Mouse (Mus musculus) lung, adult 2 months (tissue): ENCODE data around the gene Apom. TPM values are rescaled to one million over a fixed set of nuclear protein-coding genes. Genes with fewer than 3 reads are reported as not detected.
"Not testable (repeated sequence)": the region's sequence is repeated elsewhere in the genome, so short reads cannot be mapped to it uniquely, and the experiment has no call there.

Source experiments
- DNase-seq: peaks from one replicate; pipeline ENCODE4 v3.0.0; 2022
- H3K4me1 ChIP-seq: fragments of 200-500 bp; 2 replicates; pipeline ENCODE4 v1.6.1; 2011; ENCODE audit warnings: low read length; ENCODE audit not compliant: control insufficient read depth, insufficient read depth
- H3K4me3 ChIP-seq: fragments of 200-500 bp; replicated peaks from 2 replicates; pipeline ENCODE3; 2011; ENCODE audit warnings: low read depth, mild to moderate bottlenecking, control low read depth, low read length; ENCODE audit errors: extremely low read depth
- CTCF ChIP-seq: fragments of 200-500 bp; IDR thresholded peaks from 2 replicates; pipeline ENCODE4 v1.5.1; 2011; ENCODE audit warnings: mild to moderate bottlenecking, low read length, control low read depth; ENCODE audit not compliant: insufficient read depth
- POLR2A ChIP-seq: fragments of 200-500 bp; IDR thresholded peaks from 2 replicates; pipeline ENCODE4 v1.6.1; 2011; ENCODE audit warnings: low read depth, mild to moderate bottlenecking, control low read depth, low read length, borderline replicate concordance; ENCODE audit errors: extremely low read depth
- WGBS: fragments of 180-500 bp; shearing (Covaris S2); methylation state at CpG from one replicate; pipeline ENCODE4 v1.1.7; 2018; 5-methylcytosine and 5-hydroxymethylcytosine counted together
- polyA plus RNA-seq: library from polyadenylated mRNA; depleted of rRNA; stranded (reverse); fragments of >200 nt; gene quantifications from 2 replicates; pipeline ENCODE4 v1.2.3, GENCODE M21; 2012

Gene Apom
- polyA plus RNA-seq, 1 experiment: 0.12 TPM

DNA sequence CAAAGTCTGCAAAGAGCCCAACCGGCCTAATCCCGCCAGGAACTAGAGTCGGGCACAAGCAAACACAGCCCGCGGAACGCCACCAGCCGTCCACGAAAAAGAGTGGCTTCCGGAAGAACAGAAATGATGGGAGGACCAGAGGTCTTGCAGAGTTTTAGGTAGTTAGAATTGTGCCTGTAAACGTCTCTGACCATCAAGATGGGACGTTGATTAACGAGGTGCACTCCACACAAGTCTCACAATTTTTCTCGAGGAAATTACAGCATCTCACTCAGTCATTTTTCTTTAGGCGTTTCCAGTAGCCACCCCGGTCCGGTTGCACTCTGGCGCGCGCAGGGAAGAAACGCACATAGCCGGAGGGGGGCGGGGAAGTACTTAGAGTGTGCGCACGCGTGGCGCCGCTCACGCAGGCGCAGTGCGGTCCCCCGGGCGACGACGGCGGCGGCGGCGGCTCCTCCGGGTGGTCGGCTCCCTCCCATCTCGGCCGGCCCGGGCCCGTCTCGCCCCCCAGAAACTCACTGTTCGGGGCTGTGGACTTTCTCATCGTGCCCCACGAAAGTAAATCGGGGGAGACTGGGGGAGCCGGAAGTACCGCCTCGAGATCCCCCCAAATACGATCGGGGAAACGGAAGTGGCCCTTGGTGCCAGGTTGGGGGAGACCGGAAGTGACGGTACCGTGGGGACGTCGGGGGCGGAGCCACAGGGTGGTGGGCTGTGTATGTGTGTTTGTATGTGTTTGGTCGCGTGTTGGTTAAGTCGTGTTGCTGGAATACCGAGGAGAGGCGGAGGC, 3.1 kb upstream of the Apom start, which contains the start of gene Bag6:
Gene Bag6 (plus strand): TSS at position 378 of the 790 bp plus-strand sequence.
- H3K4me1 ChIP-seq: peaks cover 7% of the 10 kb centered on the region
- peak within 1 kb of the TSS; percentile 99 for H3K4me3 ChIP-seq
- under 1% methylated on average over 66 of the region's 66 CpGs for WGBS
- no peak for TF ChIP-seq CTCF
- peak; percentile 68; the same call in 1 of the 2 replicates for TF ChIP-seq POLR2A
- DNase-seq: peak; percentile 97

DNA sequence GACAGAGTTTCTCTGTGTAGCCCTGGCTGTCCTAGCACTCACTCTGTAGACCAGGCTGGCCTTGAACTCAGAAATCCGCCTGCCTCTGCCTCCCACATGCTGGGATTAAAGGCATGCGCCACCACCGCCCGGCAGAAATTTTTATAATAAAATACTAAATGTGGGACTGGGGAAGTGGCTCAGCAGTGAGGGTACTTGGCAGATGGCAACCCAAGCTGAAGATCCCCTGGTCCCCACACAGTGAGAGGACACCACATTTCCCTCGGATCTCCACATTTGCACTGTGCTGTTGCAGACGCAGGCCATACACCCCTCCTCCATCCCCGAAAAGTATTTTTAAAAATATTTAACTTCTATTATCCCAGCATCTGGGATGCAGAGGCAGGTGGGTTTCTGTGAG, 1.7 kb upstream of the Apom start:
- no peak for TF ChIP-seq CTCF
- no peak for TF ChIP-seq POLR2A
- DNase-seq: no peak
- Histone ChIP-seq H3K4me3 (no peak overlapping the region), H3K4me1 (peaks cover 7% of the 10 kb centered on the region)
- 89% methylated on average over 7 of the region's 7 CpGs for WGBS

- DNase-seq: no peak
- Histone ChIP-seq H3K4me3 (no peak overlapping the region), H3K4me1 (peaks cover 13% of the 10 kb centered on the region)
- WGBS: 56% methylated on average over 3 of the region's 3 CpGs
- TF ChIP-seq POLR2A (no peak), CTCF (no peak)
Measured at GRCm38 (mm10) chr17:35132174-35132560, 317 bp upstream of the Apom start.

GRCm38 (mm10) chr17:35131038-35131437, 812 bp downstream of the Apom start:
- H3K4me3 ChIP-seq: no peak overlapping the region

GRCm38 (mm10) chr17:35128996-35129395, 2.9 kb downstream of the Apom start:
- 58% methylated on average over 11 of the region's 11 CpGs for WGBS
- H3K4me1 ChIP-seq: peaks cover 16% of the 10 kb centered on the region
- no peak for DNase-seq
- no peak for TF ChIP-seq POLR2A
- no peak for TF ChIP-seq CTCF
- no peak overlapping the region for H3K4me3 ChIP-seq

More at GRCm38 (mm10) chr17:35131038-35131437, 812 bp downstream of the Apom start:
- DNase-seq: no peak
- TF ChIP-seq POLR2A (no peak), CTCF (no peak)
- WGBS: 88% methylated on average over 8 of the region's 8 CpGs
- H3K4me1 ChIP-seq: peaks cover 11% of the 10 kb centered on the region

DNA sequence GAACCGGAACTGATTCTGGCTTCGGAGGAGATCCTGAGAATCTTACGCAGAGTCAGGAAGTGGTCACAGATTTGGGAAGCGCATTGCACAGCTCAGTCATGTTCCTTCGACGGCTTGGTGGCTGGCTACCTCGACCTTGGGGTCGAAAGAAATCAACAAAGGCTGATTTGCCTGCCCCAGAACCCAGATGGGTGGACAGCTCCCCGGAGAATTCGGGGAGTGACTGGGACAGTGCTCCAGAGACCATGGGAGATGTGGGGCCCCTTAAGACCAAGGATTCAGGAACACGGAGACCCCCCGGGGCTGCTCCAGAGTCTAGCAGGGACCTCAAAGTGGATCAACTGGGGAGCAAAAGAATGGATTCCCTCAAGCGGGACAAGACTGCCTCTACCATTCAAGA, 4.8 kb downstream of the Apom start:
- Histone ChIP-seq H3K4me1 (peaks cover 16% of the 10 kb centered on the region), H3K4me3 (peak overlapping the region; percentile 69)
- WGBS: 44% methylated on average over 13 of the region's 13 CpGs
- no peak for TF ChIP-seq CTCF
- DNase-seq: no peak

DNA sequence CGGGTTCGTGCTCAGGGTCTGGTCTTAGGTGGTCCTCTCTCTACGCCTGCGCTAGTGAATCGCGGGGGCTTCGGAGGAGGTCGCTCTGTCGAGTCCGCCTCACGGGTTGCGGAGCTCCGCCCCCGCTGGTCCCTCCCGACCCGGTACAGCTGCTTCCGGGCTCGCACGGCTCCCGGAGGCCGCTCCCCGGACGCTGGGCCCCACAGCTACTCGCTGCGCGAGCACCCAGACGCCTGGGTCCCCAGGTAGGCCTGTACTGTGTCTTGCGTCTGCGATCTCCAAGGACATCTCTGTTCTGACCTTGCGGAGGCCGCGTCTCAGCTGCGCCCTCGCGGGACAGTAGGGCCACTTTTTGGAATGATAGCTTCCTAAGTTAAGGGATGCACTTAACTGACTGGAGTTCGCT, 5.6 kb downstream of the Apom start, which contains the start of gene D17H6S53E:
Gene D17H6S53E (plus strand): TSS at position 168 of the 406 bp plus-strand sequence.
- peak; percentile 77 for DNase-seq
- peak within 1 kb of the TSS; percentile 69 for H3K4me3 ChIP-seq
- peaks cover 16% of the 10 kb centered on the region for H3K4me1 ChIP-seq
- 1% methylated on average over 36 of the region's 36 CpGs for WGBS
- TF ChIP-seq POLR2A (peak; percentile 75), CTCF (no peak)

GRCm38 (mm10) chr17:35125578-35125977, 6.3 kb downstream of the Apom start:
- Histone ChIP-seq H3K4me1 (peaks cover 16% of the 10 kb centered on the region), H3K4me3 (peak overlapping the region; percentile 26)
- no peak for DNase-seq
- 32% methylated on average over 6 of the region's 6 CpGs for WGBS
- TF ChIP-seq POLR2A (no peak), CTCF (no peak)

- no peak for TF ChIP-seq POLR2A
- no peak for TF ChIP-seq CTCF
- Histone ChIP-seq H3K4me3 (no peak overlapping the region), H3K4me1 (peaks cover 19% of the 10 kb centered on the region)
- no peak for DNase-seq
- WGBS: 93% methylated on average over 1 of the region's 1 CpGs
Measured at GRCm38 (mm10) chr17:35125081-35125480, 6.8 kb downstream of the Apom start.

DNA sequence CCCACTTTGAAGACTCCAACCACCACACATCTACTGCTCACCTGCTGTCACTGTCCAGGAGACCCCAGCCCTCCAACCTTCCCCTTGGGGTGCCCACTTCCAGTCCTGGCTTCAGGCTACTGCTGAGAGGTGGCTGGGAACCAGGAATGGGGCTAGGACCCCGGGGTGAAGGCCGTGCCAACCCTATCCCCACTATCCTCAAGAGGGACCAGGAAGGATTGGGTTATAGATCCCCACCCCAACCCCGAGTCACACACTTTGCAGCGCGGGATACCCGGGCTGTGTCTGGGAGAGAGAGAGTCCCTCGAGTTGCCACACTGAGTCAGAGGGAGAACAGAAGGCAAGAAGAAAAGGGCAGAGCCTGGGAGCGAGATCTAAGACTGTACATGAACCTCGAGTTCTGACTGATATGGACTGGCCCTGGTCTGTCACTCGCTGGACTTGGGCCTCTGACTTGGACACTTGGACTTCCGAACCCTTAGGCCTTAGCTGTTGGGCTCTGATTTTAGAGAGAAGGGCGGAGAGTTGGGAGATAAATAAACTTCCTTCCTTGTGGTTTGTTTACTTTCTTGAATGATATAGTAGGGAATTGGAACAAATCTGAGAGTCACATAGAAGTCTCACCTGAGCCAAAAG, 7.5 kb downstream of the Apom start:
- peaks cover 20% of the 10 kb centered on the region for H3K4me1 ChIP-seq
- H3K4me3 ChIP-seq, DNase-seq: not testable (repeated sequence)
- WGBS: 88% methylated on average over 12 of the region's 12 CpGs

- H3K4me1 ChIP-seq: peaks cover 20% of the 10 kb centered on the region
- not testable (repeated sequence) for H3K4me3 ChIP-seq, DNase-seq
- WGBS: 91% methylated on average over 9 of the region's 9 CpGs
Measured at GRCm38 (mm10) chr17:35123287-35123686, 8.6 kb downstream of the Apom start.
